Mouse (Mus musculus) kidney, embryonic 14.5 days (tissue): Measurements from ENCODE around the gene Aqp11. TPM values are rescaled to one million over a fixed set of nuclear protein-coding genes. Genes with fewer than 3 reads are reported as not detected.

Experiments used
- ATAC-seq: fragments of 200-750 bp; cut with Nextera tagmentation; 2 replicates; pipeline ENCODE4 v1.8.0; 2017; ENCODE audit warnings: moderate number of reproducible peaks, mild to moderate bottlenecking, moderate TSS enrichment, moderate library complexity; ENCODE audit not compliant: low FRiP score, low TSS enrichment
- H3K27ac ChIP-seq: fragments of 300-500 bp; sonication (generic); 2 replicates; pipeline ENCODE4 v1.5.1; 2014; ENCODE audit warnings: low read depth, mild to moderate bottlenecking, low read length, moderate library complexity, mixed read lengths
- H3K27me3 ChIP-seq: fragments of 300-500 bp; sonication (generic); 2 replicates; pipeline ENCODE4 v1.6.1; 2014; ENCODE audit warnings: mild to moderate bottlenecking, low read length; ENCODE audit not compliant: control insufficient read depth, insufficient read depth
- H3K36me3 ChIP-seq: fragments of 300-500 bp; sonication (generic); 2 replicates; pipeline ENCODE4 v1.6.1; 2014; ENCODE audit warnings: low read length, mixed read lengths; ENCODE audit not compliant: control insufficient read depth, insufficient read depth
- H3K4me1 ChIP-seq: fragments of 300-500 bp; sonication (generic); 2 replicates; pipeline ENCODE4 v1.6.1; 2014; ENCODE audit warnings: low read length, mixed read lengths; ENCODE audit not compliant: control insufficient read depth, insufficient read depth
- H3K4me2 ChIP-seq: fragments of 300-500 bp; sonication (generic); replicated peaks from 2 replicates; pipeline ENCODE4 v1.6.1; 2014; ENCODE audit warnings: low read depth, mild to moderate bottlenecking, low read length
- H3K4me3 ChIP-seq: fragments of 300-500 bp; sonication (generic); 2 replicates; pipeline ENCODE4 v1.5.1; 2014; ENCODE audit warnings: mild to moderate bottlenecking, low read length
- H3K9ac ChIP-seq: fragments of 300-500 bp; sonication (generic); 2 replicates; pipeline ENCODE4 v1.6.1; 2014; ENCODE audit warnings: low read depth, mild to moderate bottlenecking, low read length, moderate library complexity
- H3K9me3 ChIP-seq: fragments of 300-500 bp; sonication (generic); 2 replicates; pipeline ENCODE4 v1.6.1; 2016; ENCODE audit warnings: low read length; ENCODE audit not compliant: control insufficient read depth
- WGBS: fragments of 180-500 bp; shearing (Covaris S2); extraction: QIAGEN DNeasy Blood & Tissue Kit; methylation state at CpG from one replicate; pipeline ENCODE4 v1.1.7; 2014; 5-methylcytosine and 5-hydroxymethylcytosine counted together
- polyA plus RNA-seq: library from polyadenylated mRNA; unstranded; fragments of >200 nt; fragmentation: Nextera tagmentation; extraction: Ambion mirVana; gene quantifications from 2 replicates; pipeline ENCODE4 v1.2.1, GENCODE M21; 2014

Aqp11 gene
- 12.3 and 12.6 TPM in 2 replicates for polyA plus RNA-seq

- Histone ChIP-seq H3K4me1 (peaks cover 4% of the 10 kb centered on the region), H3K36me3 (no peaks in the 10 kb centered on the region), H3K9me3 (no peaks in the 10 kb centered on the region), H3K27me3 (no peaks in the 10 kb centered on the region), H3K4me3 (peak within 1 kb of the TSS; percentile 63), H3K9ac (peak within 1 kb of the TSS; percentile 64), H3K4me2 (peak within 1 kb of the TSS; percentile 91), H3K27ac (no peak within 1 kb of the TSS)
- peak; percentile 95 for ATAC-seq
- under 1% methylated on average over 55 of the region's 64 CpGs for WGBS
These were observed at the start of gene Aqp11 for GRCm38 (mm10) chr7:97737638-97738456. Aqp11 (minus strand) TSS chr7:97738289.

DNA sequence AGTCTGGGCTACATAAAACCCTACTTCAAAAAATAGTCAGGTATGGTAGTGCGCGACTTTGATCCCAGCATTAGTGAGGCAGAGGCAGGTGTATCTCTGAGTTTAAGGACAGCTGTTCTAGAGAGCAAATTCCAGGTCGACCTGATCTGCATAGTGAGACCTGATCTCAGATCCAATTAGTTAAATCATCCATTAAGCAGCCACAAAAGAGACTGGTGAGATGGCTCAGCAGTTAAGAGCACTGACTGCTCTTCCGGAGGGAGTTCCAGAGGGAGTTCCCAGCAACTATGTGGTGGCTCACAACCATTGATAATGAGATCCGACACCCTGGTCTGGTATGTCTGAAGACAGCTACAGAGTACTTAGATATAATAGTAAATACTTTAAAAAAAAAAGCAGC, 45.4 kb upstream of the Aqp11 start:
- Histone ChIP-seq H3K36me3 (no peaks in the 10 kb centered on the region), H3K4me2 (no peak overlapping the region), H3K27me3 (peaks cover 12% of the 10 kb centered on the region), H3K4me1 (0 out of 2 replicates have a peak, but pooled peaks cover 5% of the 10 kb centered on the region), H3K4me3 (no peak overlapping the region), H3K9me3 (no peaks in the 10 kb centered on the region), H3K27ac (no peak overlapping the region), H3K9ac (no peak overlapping the region)
- 52% methylated on average over 5 of the region's 5 CpGs for WGBS
- no peak for ATAC-seq

DNA sequence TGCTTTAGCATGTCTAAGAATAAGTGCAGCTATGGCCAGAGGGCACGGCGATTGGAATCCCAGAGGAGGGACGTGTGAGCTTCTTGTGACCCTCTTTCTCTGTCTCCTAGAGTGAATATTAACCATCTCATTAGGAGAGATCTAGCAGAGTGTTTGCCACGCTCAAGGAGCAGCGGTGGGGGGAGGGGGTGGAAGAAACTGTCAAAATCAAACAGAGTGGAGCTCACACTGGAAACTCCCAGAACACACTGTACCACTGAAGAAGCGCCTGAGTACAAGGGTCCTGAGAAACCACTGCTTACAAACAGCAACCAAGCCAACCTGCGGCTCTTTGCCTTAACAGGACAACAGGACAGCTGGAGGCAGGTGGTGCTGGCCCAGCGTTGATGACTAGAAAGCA, 43.4 kb upstream of the Aqp11 start:
- H3K4me3 ChIP-seq = no peak overlapping the region
- 62% methylated on average over 8 of the region's 8 CpGs for WGBS
- ATAC-seq = no peak; the same call in 1 of the 2 replicates
- no peaks in the 10 kb centered on the region for H3K36me3 ChIP-seq
- peaks cover 3% of the 10 kb centered on the region; the same call in 1 of the 2 replicates for H3K27me3 ChIP-seq
- no peak overlapping the region for H3K27ac ChIP-seq
- no peaks in the 10 kb centered on the region for H3K9me3 ChIP-seq
- H3K9ac ChIP-seq = no peak overlapping the region
- no peak overlapping the region for H3K4me2 ChIP-seq
- no peaks in the 10 kb centered on the region for H3K4me1 ChIP-seq

GRCm38 (mm10) chr7:97780815-97781214, 42.7 kb upstream of the Aqp11 start:
- H3K27ac ChIP-seq = no peak overlapping the region

DNA sequence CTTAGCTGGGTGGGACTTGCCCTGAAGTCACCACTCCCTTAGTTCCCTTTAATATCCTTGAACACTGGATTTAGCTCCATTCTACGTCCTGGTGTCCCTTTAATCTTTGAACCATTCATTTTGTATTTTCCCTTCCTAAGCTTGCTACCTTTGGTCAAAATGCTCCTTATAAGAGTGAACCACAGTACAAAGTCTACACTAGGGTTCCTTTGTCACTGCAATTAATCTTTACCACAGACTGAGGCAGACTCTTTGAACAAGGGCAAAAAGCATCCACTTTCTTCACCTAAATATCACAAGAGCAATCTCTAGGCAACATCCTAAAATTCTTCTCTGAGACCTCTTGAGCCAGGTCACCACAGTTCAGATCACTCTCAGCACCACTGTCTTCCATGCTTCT, 42.1 kb upstream of the Aqp11 start:
- H3K4me2 ChIP-seq = no peak overlapping the region
- no peak overlapping the region for H3K27ac ChIP-seq
- ATAC-seq = no peak
- H3K9ac ChIP-seq = no peak overlapping the region
- no peak overlapping the region for H3K4me3 ChIP-seq
- WGBS = 79% methylated on average over 1 of the region's 1 CpGs
- H3K27me3 ChIP-seq = no peaks in the 10 kb centered on the region
- H3K9me3 ChIP-seq = no peaks in the 10 kb centered on the region
- H3K4me1 ChIP-seq = no peaks in the 10 kb centered on the region
- no peaks in the 10 kb centered on the region for H3K36me3 ChIP-seq

More at GRCm38 (mm10) chr7:97780815-97781214, 42.7 kb upstream of the Aqp11 start:
- H3K36me3 ChIP-seq = no peaks in the 10 kb centered on the region
- H3K4me1 ChIP-seq = no peaks in the 10 kb centered on the region
- H3K9ac ChIP-seq = no peak overlapping the region
- no peak overlapping the region for H3K4me3 ChIP-seq
- H3K27me3 ChIP-seq = peaks cover 3% of the 10 kb centered on the region; the same call in 1 of the 2 replicates
- H3K4me2 ChIP-seq = no peak overlapping the region
- WGBS = 88% methylated on average over 1 of the region's 1 CpGs
- ATAC-seq = 0 out of 2 replicates have a peak, but pooled peaks have one; percentile 12
- no peaks in the 10 kb centered on the region for H3K9me3 ChIP-seq

- no peaks in the 10 kb centered on the region for H3K9me3 ChIP-seq
- no peaks in the 10 kb centered on the region for H3K36me3 ChIP-seq
- H3K4me3 ChIP-seq = no peak overlapping the region
- H3K27ac ChIP-seq = no peak overlapping the region
- H3K4me2 ChIP-seq = no peak overlapping the region
- no peak for ATAC-seq
- H3K4me1 ChIP-seq = no peaks in the 10 kb centered on the region
- H3K27me3 ChIP-seq = no peaks in the 10 kb centered on the region
- 89% methylated on average over 4 of the region's 4 CpGs for whole genome bisulfite sequencing
- no peak overlapping the region for H3K9ac ChIP-seq
These were observed 39.1 kb upstream of the Aqp11 start for GRCm38 (mm10) chr7:97777191-97777590.

DNA sequence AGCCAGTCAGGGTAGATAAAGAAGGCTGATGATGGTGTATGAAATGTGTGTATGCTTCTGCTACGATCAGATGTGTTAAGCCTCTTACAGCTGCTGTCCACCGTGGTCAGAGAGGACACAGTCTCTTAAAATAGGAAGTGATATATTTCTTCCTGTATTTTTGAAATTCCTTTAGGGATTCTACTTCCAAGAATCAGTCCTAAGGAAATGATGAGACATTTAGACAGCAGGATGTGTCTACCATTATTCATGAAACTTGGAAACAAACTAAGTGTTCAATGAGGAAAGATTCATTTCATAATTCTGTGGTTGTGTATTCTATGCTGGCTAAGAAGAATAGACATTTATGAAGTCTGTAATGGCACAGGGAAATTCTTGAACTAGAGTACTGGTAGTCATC, 37.8 kb upstream of the Aqp11 start:
- ATAC-seq = no peak
- H3K9ac ChIP-seq = no peak overlapping the region
- H3K36me3 ChIP-seq = no peaks in the 10 kb centered on the region
- no peak overlapping the region for H3K4me3 ChIP-seq
- no peaks in the 10 kb centered on the region for H3K27me3 ChIP-seq
- H3K4me1 ChIP-seq = no peaks in the 10 kb centered on the region
- no peak overlapping the region for H3K4me2 ChIP-seq
- WGBS = 72% methylated on average over 2 of the region's 2 CpGs
- H3K9me3 ChIP-seq = no peaks in the 10 kb centered on the region
- H3K27ac ChIP-seq = no peak overlapping the region

DNA sequence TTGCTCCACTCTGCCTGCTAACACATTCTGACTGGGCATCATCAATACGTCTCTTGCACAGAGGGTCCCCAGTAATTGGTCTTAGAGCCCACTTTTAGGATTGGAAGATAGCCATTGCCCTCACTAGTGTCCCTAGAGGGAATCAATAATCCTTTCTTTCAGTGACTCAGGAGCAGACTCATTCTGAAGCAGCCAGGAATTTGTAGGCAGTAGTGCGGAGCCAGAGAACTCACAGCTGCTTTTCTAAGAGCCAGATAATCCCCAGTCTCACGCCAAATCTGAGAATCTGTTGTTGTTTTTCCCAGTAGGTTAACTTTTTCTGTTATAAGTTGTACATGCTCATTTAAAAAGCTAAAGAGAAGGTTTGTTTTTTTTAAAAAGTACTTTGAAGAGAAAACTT, 37.3 kb upstream of the Aqp11 start:
- Histone ChIP-seq H3K4me3 (no peak overlapping the region), H3K36me3 (no peaks in the 10 kb centered on the region), H3K27ac (no peak overlapping the region), H3K27me3 (no peaks in the 10 kb centered on the region), H3K9me3 (no peaks in the 10 kb centered on the region), H3K4me2 (no peak overlapping the region), H3K4me1 (no peaks in the 10 kb centered on the region), H3K9ac (no peak overlapping the region)
- 59% methylated on average over 3 of the region's 3 CpGs for WGBS
- ATAC-seq = no peak

GRCm38 (mm10) chr7:97770841-97771620, 32.9 kb upstream of the Aqp11 start:
- H3K36me3 ChIP-seq = no peaks in the 10 kb centered on the region
- no peak overlapping the region for H3K4me2 ChIP-seq
- no peaks in the 10 kb centered on the region for H3K4me1 ChIP-seq
- no peaks in the 10 kb centered on the region for H3K27me3 ChIP-seq
- no peak overlapping the region for H3K27ac ChIP-seq
- no peak overlapping the region for H3K4me3 ChIP-seq
- no peak overlapping the region for H3K9ac ChIP-seq
- no peak for ATAC-seq
- no peaks in the 10 kb centered on the region for H3K9me3 ChIP-seq
- WGBS = 65% methylated on average over 6 of the region's 6 CpGs
